Mouse (Mus musculus): ENCODE data around the gene Tpbgl. TPM values are rescaled to one million over a fixed set of nuclear protein-coding genes. Genes with fewer than 3 reads are reported as not detected.
A peak's percentile ranks its signal among the peaks of the same experiment; 100 is the strongest.

The Tpbgl gene
- polyA plus RNA-seq, 1 experiment from 2014 or later, result 1.6 TPM

GRCm38 (mm10) chr7:99580247-99580646 is 46.7 kb downstream of the Tpbgl start:
- peak; percentile 20 for DNase-seq (ENCODE audit: low spot score)

GRCm38 (mm10) chr7:99579491-99580190 is 47.3 kb downstream of the Tpbgl start:
- peak; percentile 41 for DNase-seq (ENCODE audit: low spot score)

DNA sequence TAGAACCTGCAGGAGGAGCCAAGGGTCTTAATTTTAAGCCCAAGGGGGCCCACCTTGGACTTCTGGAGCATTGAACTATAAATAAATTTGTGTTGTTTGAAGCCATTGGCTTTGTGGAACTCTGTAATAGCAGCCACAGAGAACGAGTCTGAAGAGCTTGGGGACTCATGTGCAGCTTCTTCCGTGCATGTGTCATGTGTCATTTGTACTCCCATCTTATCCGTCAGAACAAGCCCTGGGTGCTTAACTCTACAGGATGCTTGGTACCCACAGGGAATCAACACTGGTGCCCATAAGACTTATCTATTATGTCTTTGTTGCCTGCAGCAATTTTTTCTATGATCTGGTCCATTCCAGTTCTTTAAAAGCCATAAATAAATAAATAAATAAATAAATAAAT is 48.7 kb downstream of the Tpbgl start:
- DNase-seq (ENCODE audit: low spot score), result no peak

Other genes starting within 250 kb of the Tpbgl start
- gene Gdpd5, start 245.7 kb downstream of the Tpbgl start, polyA plus RNA-seq (2015; fragmentation: Nextera tagmentation; extraction: Ambion mirVana), result 2.9 and 3.1 TPM in 2 replicates
- 0.90 and 1.1 TPM in 2 replicates for gene Klhl35, start 161.1 kb downstream of the Tpbgl start, polyA plus RNA-seq (2015; fragmentation: Nextera tagmentation; extraction: Ambion mirVana)
- 1,054 and 1,103 TPM in 2 replicates for gene Rps3, start 143.4 kb downstream of the Tpbgl start, polyA plus RNA-seq (2015; fragmentation: Nextera tagmentation; extraction: Ambion mirVana)
- 4.6 and 5.2 TPM in 2 replicates for gene Arrb1, start 91.6 kb downstream of the Tpbgl start, polyA plus RNA-seq (2015; fragmentation: Nextera tagmentation; extraction: Ambion mirVana)
- gene Slco2b1, start 84.2 kb upstream of the Tpbgl start, polyA plus RNA-seq (2015; fragmentation: Nextera tagmentation; extraction: Ambion mirVana), result 11.3 and 13.9 TPM in 2 replicates
- not detected in 2 replicates for gene Olfr520, start 103.2 kb upstream of the Tpbgl start, polyA plus RNA-seq (2015; fragmentation: Nextera tagmentation; extraction: Ambion mirVana)
- not detected in 2 replicates for gene Olfr521, start 136.4 kb upstream of the Tpbgl start, polyA plus RNA-seq (2015; fragmentation: Nextera tagmentation; extraction: Ambion mirVana)
- 15.1 and 15.3 TPM in 2 replicates for gene Neu3, start 201.3 kb upstream of the Tpbgl start, polyA plus RNA-seq (2015; fragmentation: Nextera tagmentation; extraction: Ambion mirVana)
- gene Xrra1, start 232.0 kb upstream of the Tpbgl start, polyA plus RNA-seq (2015; fragmentation: Nextera tagmentation; extraction: Ambion mirVana), result 9.4 and 13.8 TPM in 2 replicates
- gene Spcs2, start 236.4 kb upstream of the Tpbgl start, polyA plus RNA-seq (2015; fragmentation: Nextera tagmentation; extraction: Ambion mirVana), result 491 and 521 TPM in 2 replicates